Mouse (Mus musculus) frontal cortex, adult 2 months (tissue): Measurements from ENCODE around the gene Meis2. TPM values are rescaled to one million over a fixed set of nuclear protein-coding genes. Genes with fewer than 3 reads are reported as not detected.

Experiments
- DNase-seq, 2 experiments: peaks; one replicate each; pipeline ENCODE4 v3.0.0; 2022; ENCODE audit warnings: low spot score in 1 of 2; ENCODE audit errors: extremely low spot score in 1 of 2
- polyA plus RNA-seq: library from polyadenylated mRNA; depleted of rRNA; stranded (reverse); fragments of >200 nt; gene quantifications from 2 replicates; pipeline ENCODE4 v1.2.3, GENCODE M21; 2012

The Meis2 gene
- polyA plus RNA-seq, 1 experiment = 372 TPM

DNA sequence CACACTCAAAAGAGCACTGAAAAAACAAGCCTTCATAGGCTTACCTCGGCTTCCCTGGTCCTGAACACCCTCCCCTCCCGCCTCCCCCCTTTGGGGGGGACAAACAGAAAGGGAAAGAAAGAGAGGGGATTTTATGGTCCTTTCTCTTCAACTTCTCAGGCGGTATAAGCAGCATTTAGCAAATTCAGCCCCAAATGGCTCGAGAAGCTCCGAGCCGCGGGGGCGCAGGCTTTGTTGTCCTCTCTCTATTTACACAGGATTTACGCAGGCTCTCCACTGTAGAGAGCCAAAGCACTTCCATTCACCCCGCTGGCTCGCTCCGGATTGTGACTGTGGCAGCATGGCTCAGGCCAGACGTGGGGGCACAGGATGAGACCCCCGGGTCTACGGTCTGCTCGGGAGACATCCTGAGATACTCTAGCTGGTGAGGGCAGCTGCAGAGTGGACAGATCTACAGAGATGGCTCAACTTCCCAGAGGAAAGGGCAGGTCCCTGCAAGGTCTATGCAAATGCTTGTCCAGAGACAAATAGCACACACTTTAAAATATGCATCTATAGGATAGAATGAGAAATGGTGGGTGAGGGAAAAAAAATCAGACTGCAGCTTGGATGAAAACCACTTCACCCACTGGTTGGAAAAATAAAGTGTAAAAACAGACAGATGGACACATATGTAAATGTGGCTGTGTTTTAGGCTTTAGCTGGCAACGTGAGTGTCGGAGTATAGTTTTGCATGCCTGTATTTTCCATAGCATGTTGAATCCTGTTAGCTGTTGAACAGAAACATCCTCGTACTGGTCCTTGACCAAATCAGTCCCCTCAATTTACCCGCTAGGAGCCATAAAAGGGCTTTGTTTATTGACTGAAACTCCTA is 56.3 kb downstream of the Meis2 start:
- DNase-seq = peak; percentile 18 to 62

DNA sequence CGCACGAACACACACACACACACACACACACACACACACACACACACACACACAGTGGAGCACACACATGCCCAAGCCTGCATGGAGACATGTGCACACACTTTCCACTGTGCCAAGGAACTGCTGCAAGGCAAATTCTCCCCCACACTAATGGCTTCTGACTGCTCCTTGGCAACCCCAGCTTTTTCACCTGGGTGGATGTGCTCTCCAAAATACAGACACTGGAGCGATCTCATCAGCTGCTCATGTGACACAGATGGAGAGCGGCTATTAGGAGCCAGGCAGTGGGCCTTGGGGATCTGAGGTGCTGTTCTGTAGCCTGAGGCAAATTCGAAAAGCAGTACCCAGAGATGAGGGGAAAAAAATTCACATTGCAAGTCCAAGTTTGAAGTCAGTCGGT is 63.3 kb downstream of the Meis2 start:
- no peak for DNase-seq

DNA sequence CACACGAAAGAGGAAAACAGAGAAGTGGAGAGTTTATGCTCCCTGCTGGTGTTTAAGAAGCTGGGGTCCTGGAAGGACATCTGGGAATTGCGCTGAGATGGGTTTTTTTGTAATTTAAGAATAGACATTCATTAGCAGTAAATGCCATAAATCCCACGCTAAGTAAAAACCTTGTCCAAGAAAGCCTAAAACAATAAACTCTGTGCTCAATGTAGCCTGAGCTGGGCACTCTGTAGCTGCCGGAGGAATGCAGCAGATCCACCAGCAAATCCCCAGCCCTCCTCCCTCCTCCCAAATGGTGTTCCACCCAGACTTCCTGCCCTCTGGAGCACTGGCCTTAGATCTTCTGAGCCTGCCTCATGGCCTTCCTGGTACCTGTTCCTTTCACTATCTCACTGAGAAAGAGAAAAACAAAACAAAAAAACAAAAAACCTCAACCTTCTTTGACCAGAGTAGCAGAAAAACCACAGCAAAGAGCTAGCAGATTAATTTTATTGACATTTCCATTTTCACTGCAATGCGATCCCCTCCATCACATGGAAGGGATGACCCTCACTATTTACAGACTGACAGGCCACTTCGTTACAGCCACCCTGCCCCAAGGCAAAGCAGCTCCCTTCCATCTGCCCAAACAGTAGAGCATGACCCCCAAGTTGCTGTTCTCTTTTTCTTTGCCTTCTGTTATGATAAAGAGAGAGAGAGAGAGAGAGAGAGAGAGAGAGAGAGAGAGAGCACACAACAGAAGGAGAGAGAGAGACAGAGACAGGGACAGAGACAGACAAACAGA is 64.1 kb downstream of the Meis2 start:
- no peak for DNase-seq

DNA sequence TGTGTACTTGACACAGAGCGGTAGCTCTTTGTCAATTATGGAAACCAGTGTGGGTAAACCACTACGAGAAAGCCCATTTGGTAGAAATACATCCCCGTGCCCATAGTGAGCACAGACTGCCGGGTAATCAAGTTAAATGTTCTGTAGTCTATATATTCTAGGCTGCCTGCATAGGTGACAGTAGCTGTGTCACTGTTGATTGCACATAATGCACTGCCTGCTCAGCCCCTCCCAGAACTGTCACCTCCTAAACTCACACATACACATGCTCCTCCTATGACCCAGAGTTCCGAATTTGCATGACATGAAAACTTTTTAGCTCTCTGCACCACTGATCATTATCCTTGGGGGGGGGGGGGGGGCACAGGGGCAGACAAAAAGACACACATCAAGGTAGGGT is 65.1 kb downstream of the Meis2 start:
- no peak for DNase-seq

DNA sequence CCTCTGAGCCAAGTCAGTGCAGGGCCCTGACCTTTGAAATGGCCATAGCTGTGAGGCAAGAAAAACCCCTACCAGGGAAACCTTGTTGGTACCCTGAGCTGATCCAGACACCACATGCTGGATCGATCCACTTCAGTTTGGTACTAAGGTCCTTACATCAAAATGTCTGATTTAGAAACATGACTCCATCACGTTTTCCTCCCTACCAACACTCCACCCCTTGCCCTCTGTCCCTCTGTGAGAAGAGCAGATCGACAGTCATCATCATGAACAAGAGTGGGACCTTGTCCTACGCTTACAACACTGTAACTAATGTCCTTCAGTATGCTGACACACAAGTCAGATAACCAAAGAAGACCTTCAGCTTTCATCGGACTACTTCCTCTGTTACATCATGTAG is 66.8 kb downstream of the Meis2 start:
- DNase-seq = no peak

DNA sequence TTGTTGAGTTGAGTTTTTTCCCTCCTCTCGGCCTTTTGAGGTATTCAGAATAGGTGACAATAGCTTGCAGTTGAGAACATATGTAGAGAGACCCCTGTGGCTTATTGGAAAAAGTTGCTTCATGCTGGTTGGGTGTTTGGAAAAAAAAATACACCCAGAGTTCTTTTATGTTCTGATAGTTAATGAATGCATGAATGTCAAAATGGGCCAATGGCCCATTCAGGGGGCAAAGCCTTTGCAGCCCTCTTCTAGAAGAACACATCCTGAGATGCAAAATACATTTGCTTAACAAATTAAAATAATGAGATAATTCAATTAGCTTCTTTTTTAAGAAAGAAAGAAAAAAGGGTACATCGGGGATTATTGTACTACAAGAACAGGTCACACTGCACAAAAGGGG is 69.2 kb downstream of the Meis2 start:
- DNase-seq = no peak

DNA sequence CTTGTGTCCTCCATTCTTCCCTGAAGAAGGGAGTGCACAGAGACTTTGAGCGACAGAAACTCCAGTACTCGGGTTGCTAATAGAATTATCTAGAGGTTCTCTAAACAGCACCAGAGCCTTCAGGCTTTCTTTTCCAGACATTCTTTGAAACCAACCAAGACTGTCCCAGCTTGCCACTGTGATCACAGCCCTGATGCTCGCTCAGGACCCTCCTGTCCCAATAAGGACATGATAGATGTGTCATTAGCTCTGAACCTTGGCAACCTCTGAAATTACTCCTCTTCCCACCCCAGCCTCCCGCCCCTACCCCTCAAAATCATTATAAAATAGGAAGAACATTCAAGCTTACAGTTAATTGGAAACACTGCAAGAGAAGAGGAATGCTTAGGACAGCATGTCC is 71.8 kb downstream of the Meis2 start:
- DNase-seq = no peak

DNA sequence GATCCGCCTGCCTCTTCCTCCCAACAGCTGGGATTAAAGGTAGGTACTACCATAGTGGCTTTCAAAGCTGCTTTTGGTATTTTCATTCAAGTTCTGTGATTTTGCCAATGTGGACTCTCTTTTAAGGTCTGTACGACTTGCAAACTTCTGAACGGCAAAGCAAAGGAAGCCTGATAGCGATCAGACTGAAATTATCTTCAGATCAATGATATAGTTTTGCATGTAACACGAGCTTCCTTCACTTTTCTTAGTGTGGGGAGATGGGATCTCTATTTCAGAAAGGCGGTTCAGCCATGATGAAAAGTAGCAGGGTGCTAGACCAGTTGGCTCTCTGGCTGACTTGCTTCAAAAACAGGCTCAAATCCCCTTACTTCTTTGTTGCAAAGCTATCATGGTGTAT is 76.4 kb downstream of the Meis2 start:
- no peak for DNase-seq

DNA sequence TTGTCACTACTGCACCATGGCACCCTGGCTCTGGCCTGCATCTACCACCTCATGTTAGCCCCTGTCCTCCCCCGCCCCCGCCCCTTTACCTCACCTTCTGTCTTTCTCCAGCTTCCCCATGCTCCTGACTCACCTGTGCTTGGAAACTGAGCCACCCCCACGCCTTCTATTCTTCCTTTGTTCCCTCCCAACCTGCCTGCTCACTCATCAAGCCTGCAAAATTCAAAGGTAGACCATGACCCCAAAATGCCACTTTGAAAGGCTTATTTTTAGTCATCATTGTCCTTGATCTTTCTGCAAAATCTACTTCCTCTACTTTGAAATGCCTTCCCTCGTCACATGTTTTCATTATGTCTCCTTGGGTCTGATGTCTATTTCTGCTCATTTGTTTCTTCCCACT is 77.2 kb downstream of the Meis2 start:
- DNase-seq = no peak

DNA sequence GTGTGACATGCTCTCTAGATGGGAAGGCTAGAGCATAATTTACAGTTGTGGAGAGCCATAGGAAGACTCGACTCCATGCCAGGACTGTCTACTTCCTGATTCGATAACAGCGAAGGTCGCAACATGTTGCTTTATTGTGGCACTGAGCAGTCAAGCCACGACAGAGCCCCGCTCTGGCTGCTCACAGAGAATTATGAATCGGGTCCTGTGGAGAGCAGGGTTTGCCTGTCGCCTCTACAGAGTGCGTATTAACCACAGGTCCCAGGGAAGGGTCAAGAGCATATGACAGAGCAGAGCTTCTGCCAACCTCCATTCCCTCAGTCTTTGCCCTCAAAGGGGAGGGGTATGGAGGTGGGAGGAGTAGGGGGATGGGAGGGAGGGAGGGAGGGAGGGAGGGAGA is 80.7 kb downstream of the Meis2 start:
- DNase-seq = no peak

DNA sequence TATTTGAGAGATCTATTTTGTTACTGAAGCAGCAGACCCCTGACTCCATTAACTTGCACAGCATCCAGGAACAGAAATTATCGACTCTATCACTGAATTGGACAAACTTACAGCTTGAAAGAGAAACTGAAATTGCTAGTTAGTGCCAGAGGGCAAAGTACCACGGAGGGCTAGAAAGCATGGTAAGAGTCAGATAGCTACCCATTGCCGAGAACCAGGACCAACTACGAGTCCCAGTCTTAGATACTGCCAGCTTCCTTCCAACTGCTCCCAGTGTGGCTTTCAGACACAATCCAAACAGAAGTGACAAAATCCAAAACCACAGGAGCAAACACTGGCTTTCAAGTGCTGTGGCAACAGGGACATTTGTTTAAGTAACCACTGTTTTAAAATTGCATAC is 81.2 kb downstream of the Meis2 start:
- DNase-seq = no peak

DNA sequence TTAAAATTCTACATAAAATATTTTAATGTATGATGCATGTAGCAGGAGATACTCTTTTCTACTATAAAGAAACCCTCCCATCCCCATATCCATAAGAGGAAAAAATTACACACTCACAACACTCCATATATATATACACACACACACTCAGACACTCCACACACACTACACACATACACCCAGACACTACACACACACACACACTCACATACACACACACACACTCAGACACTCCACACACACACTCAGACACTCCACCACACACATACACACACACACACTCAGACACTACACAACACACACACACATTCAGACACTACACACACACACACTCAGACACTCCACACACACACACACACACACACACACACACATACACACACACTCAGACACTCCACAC is 85.1 kb downstream of the Meis2 start:
- DNase-seq = no peak

DNA sequence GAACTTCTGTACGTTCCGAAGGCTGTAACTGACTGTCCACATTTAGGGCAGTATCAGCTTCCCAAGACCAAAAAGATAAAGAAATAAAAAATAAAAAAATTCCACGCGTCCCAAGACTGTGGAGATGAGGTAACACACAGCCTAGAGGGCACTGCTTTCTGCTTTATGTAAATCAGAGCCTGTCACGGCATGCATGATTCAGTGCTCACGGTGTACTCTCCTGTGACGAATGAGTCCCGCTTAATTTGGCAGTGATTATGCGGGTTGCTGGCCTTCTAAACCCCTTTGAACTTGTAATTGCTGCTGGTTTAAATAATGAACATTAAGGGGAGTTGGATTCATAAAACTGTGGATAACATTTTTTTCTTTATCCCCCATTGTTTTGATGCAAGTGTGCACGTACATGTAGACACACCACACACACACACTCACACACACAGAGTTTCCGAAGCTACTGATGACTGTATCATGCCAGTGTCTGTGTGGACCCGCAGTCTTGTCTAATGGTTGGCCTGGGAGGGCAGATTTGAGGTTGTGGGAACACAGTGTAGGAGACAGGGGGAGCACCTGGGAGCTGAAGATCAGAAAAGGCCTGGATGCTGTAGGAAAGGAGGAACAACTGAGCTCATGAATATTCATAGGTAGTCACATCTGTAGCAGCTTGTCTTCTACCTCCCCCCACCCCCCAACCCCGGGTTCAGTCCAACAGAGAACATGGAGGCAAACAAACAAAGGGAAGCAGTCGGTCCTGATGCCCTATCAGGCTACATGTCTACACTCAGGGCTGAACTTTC is 85.8 kb downstream of the Meis2 start:
- peak in 1 of 2 experiments; percentile 26 for DNase-seq

DNA sequence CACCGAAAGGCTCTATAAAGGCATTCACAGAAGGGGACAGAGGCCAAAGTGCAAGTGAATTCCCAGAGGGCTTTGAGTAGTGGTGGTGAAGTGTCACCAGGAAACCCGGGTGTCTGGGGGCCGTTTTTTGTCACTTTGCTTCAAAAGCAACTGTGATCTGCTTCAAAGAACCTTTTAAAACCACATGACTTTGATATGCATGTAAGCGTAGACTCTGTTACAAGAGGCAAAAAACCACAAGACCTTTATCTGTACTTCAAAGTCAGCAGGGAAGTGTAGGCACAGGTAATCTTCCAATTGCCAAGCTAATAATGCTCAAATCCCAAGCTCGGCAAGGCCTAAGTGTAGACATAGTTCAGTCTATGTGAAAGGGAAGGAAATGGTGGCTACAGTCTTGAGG is 87.0 kb downstream of the Meis2 start:
- no peak for DNase-seq

DNA sequence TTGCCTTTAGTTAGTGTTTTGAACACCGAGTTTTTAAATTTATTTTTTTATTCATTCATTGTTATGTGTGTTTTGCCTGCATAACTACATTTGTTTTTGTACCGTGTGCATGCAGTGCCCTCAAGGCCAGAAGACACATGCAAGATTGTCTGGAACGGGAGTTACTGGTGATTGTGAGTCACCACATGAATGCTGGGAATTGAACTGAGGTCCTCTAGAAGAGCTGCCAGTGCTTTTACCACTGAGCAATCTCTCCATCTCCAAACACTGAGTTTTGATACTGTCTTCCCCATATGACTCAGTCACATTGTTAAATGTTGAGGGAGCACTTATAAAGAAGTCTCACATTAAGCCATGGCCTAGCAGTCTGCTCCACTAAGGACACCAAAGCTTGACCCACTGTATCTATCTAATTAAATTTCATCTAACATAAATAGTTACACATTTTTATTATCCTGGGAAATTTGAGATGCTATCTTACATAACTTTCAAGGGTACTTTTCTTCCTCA is 94.3 kb downstream of the Meis2 start:
- DNase-seq = no peak

DNA sequence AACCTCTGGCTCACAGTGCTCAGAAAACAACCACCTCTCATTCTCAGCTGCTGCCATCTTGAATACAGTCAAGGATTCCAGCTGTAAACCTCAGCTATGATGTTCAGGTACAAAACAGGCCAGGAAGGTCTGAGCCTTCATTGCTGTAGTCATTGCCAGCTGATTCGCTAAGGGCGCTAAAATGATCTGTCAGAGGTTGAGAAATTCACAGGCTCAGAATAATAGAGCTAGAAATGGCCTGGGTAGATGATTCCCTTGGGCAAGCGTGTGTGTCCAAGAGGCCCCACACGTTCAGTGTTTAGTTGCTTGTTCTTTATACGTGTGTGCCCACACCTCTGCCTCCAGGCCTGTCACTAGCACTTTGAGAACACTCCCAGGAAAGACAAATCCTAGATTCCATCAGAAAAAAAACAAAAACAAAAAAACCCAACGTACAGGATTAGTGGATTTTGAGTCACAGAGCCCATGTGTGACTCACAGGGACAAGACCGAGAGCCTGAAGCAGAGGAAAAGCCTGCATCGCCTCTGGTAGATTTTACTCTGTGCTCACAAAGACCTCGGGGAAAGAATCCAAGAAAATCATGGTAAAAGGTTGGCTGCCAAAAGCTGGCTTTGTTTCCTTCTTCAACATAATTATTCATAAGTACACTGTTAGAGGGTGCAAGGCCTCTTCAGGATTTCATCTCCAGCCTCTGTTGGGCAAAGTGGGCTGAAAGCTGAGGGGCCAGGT is 95.4 kb downstream of the Meis2 start:
- DNase-seq = peak in 1 of 2 experiments; percentile 54

DNA sequence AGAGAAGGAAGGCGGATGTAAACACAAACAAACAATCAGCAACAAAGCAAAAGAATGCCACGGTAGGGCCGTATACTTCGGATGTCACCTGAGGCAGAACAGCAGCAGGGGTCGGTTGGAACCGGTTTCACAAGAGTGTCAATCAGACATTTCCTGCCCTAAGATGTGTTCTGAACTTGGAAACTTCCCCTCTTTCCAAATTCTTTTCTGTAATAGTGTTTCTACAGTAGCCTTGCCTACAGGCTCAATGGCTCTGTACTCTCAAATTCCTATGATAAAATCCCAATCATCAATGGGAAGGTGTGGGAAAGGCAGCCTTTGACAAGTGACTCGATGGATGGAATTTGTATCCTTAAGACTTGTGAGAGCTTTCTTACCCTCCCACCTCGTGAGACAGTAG is 96.4 kb downstream of the Meis2 start:
- DNase-seq = no peak

DNA sequence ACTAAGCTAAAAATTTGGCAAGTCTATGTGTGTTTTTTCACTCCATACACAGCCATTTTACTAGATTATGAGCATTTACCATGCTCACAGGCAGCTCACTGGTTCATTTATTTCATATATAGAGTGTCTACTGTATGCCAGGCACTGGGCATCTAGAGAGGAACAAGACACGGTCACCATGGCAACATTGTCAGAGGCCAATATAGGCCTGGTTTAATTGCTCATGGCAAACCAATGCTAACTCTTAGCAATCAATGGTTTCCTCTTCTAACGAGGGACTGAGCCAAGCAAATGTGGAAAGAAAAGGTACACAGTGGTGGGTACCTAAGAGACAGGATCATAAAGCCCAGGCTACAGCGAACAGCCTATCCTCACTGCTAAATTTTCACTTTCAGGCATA is 100.7 kb downstream of the Meis2 start:
- no peak for DNase-seq

DNA sequence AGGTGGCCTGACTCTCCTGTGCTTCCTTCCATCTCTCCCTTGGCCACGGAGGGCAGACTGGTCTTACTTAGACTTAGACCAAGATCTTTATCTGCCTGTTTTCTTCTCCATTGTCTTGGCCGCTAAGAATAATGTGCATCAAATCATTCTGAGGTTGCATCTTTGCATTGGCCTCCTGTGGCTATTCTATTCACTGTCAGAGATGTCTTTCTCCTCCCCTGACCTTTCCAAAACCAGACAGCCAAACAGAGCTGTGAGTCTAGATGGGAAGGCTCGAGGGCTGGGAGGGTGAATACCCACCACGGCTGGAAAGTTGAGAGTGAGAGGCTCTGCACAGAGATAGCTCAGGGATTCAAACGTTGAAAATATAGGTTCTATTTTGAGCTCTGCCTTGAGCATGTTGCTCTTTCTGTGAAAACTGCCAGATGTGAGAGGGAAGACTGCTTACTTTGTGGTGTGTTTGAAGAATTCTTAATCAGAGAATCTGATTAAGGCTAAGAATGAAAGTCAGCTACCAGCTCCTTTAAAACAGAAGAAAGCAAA is 102.3 kb downstream of the Meis2 start:
- peak in 1 of 2 experiments; percentile 42 for DNase-seq

DNA sequence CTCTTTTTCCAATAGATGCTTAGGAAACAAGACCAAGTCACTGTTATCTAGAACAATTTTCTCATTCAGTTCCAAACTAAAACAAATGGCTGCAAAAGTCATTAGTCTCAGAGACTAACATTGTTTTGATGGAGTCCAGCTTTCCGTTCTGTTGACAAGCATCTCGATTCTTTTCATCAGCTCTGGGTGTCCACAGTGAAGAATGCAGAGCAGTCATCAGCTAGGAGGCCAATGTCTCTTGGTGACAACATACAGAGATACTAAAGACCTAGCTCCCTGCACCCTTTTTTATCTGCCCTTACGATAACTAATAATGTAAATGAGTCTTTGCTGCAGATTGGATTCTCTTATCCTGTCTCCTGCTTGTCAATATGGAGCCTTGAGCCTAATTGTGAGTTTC is 102.9 kb downstream of the Meis2 start:
- no peak for DNase-seq
